Mouse (Mus musculus) forebrain, embryonic 10.5 days (tissue): ENCODE measurements around the gene Banp. TPM values are rescaled to one million over a fixed set of nuclear protein-coding genes. Genes with fewer than 3 reads are reported as not detected.

ENCODE experiments used
- DNase-seq: peaks from one replicate; pipeline ENCODE4 v3.0.0-alpha.2; 2017; ENCODE audit warnings: low spot score; ENCODE audit errors: extremely low spot score
- H3K27ac ChIP-seq: fragments of 300-500 bp; sonication (generic); 2 replicates; pipeline ENCODE4 v1.5.1; 2016; ENCODE audit warnings: mild to moderate bottlenecking
- H3K27me3 ChIP-seq: fragments of 300-500 bp; sonication (generic); 2 replicates; pipeline ENCODE4 v1.6.1; 2016; ENCODE audit warnings: mild to moderate bottlenecking; ENCODE audit not compliant: poor library complexity, severe bottlenecking
- H3K36me3 ChIP-seq: fragments of 300-500 bp; sonication (generic); replicated peaks from 2 replicates; pipeline ENCODE4 v1.6.1; 2016; ENCODE audit warnings: mild to moderate bottlenecking, moderate library complexity
- H3K4me1 ChIP-seq: fragments of 300-500 bp; sonication (generic); 2 replicates; pipeline ENCODE4 v1.6.1; 2016
- H3K4me3 ChIP-seq: fragments of 300-500 bp; sonication (generic); 2 replicates; pipeline ENCODE4 v1.5.1; 2016; ENCODE audit warnings: mild to moderate bottlenecking, moderate library complexity
- H3K9me3 ChIP-seq: fragments of 300-500 bp; sonication (generic); 2 replicates; pipeline ENCODE4 v1.6.1; 2016; ENCODE audit warnings: mild to moderate bottlenecking, moderate library complexity
- WGBS: fragments of 180-500 bp; shearing (Covaris S2); methylation state at CpG from one replicate; pipeline ENCODE4 v1.1.7; 2016; 5-methylcytosine and 5-hydroxymethylcytosine counted together
- polyA plus RNA-seq: library from polyadenylated mRNA; unstranded; fragments of >200 nt; fragmentation: Nextera tagmentation; extraction: Ambion mirVana; gene quantifications from 2 replicates; pipeline ENCODE4 v1.2.1, GENCODE M21; 2016

The Banp gene
- polyA plus RNA-seq, 1 experiment from 2014 or later: 44.1 TPM

DNA sequence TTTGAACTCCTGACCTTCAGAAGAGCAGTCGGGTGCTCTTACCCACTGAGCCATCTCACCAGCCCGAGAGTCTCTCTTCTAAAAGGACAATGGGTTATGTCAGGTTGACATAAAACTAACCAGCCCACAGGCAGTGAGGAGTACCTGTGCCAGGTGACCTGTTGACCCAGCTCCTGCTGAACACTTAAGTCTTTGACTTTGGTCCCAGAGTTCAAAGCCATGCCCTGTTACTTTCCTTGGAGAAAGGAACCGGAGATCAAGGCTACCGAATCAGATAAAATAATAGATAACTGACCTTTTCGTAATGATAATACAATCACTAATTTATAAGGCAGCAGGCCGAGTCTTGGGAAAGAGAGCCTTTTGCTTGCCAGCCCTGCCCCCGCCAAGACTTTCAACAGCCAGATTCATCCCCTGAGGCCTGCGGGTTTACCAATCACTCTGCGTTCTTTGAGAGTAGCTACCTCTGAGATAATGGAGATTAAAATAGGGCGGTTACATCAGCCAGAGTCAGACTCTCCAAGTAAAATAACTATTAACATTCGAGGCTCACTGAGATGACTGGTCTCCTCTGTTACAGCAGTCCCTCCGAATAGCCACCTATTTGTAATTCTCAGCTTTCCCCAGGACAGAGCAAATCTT lies 17.4 kb upstream of the Banp start:
- Histone ChIP-seq H3K4me3 (no peak overlapping the region), H3K36me3 (no peaks in the 10 kb centered on the region), H3K27ac (no peak overlapping the region), H3K27me3 (no peaks in the 10 kb centered on the region), H3K4me1 (peaks cover 23% of the 10 kb centered on the region), H3K9me3 (no peaks in the 10 kb centered on the region)
- no peak for DNase-seq
- WGBS: 81% methylated on average over 12 of the region's 12 CpGs

DNA sequence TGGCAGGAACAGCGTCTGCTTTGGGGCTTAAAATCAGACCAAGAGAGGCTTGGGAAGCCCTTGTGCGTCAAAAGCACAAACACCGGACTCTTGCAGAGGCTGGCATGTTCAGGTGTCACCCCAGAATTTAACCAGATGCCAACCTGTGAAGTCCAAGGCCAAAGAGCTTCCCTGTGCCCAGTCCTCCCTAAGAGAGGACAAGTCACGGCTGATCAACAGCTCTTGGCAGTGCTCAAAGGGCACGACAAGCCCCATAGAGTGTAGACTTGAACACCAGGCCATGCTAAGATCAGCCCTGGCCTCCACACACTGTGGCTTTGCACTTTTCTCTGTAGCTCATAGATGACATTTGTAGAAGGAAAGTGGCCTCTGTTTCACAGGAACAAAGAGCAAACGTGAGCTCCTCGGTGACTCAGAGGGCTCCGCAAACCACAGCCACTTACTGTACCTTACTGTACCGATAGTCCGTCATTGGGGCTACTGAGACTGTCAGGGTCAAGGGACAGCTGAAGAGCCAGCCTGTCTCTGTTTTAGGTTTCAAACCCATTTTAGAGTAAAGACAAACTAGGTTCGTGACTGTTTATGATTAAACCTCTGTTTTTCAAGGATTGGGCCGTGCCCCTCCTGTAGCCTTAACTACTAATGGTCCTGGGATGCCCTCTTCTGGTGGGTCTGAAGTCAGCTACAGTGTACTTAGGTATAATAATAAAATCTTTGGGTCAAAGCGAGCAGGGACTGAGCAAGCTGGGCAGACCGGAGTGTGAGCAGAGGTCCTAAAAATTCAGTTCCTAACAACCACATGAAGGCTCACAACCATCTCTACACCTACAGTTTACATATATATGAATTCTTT lies 16.7 kb upstream of the Banp start:
- no peak overlapping the region for H3K4me3 ChIP-seq
- peaks cover 23% of the 10 kb centered on the region for H3K4me1 ChIP-seq
- H3K36me3 ChIP-seq: no peaks in the 10 kb centered on the region
- 88% methylated on average over 14 of the region's 14 CpGs for WGBS
- no peaks in the 10 kb centered on the region for H3K9me3 ChIP-seq
- no peak for DNase-seq
- H3K27me3 ChIP-seq: no peaks in the 10 kb centered on the region
- no peak overlapping the region for H3K27ac ChIP-seq

DNA sequence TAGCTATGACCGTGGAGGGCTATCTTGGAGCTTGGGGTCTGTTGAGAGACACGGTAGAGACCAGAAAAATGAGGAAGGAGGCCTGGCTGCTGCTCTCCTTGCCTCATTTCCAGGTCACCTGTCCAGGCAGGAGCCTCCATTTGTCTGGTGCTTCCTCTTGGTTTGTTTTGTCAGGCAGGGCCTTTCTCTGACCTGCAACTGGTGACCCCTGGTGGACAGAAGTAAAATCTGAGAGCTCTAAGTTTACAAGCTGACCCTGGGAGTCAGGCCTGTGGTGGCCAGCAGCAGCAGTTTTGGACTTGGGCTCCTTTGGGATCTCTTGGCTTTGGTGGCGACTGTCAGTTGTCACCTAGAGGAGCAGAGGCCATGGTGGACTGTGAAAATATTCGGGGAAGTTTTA lies 15.0 kb upstream of the Banp start:
- Histone ChIP-seq H3K9me3 (no peaks in the 10 kb centered on the region), H3K36me3 (no peaks in the 10 kb centered on the region), H3K27me3 (no peaks in the 10 kb centered on the region), H3K4me1 (peaks cover 23% of the 10 kb centered on the region), H3K4me3 (0 out of 2 replicates have a peak overlapping the region, but pooled peaks have one; percentile 2), H3K27ac (peak overlapping the region; percentile 70; the same call in 1 of the 2 replicates)
- WGBS: 43% methylated on average over 4 of the region's 4 CpGs
- DNase-seq: peak; percentile 32

DNA sequence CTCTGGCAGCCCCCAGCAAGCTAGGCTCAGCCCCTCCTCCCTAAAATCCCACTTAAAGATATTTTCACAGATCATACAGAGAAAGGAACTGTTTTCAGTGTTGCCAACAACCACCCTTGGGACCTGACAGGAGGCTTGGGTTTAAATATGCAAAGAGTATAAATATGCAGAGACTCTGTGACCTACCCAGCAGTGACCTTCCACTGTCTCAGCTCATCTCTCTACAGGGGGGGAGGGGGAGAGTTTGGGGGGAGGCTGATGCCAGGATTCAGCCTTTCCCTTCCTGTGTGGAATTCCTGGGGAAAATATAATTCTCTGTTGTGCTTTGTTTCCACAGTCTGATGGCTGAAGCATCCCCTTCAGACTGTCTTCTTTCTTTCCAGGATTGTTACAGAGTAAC lies 14.6 kb upstream of the Banp start:
- H3K36me3 ChIP-seq: no peaks in the 10 kb centered on the region
- no peaks in the 10 kb centered on the region for H3K27me3 ChIP-seq
- H3K4me1 ChIP-seq: peaks cover 23% of the 10 kb centered on the region
- DNase-seq: no peak
- peak overlapping the region; percentile 70; the same call in 1 of the 2 replicates for H3K27ac ChIP-seq
- H3K9me3 ChIP-seq: no peaks in the 10 kb centered on the region
- no peak overlapping the region for H3K4me3 ChIP-seq

DNA sequence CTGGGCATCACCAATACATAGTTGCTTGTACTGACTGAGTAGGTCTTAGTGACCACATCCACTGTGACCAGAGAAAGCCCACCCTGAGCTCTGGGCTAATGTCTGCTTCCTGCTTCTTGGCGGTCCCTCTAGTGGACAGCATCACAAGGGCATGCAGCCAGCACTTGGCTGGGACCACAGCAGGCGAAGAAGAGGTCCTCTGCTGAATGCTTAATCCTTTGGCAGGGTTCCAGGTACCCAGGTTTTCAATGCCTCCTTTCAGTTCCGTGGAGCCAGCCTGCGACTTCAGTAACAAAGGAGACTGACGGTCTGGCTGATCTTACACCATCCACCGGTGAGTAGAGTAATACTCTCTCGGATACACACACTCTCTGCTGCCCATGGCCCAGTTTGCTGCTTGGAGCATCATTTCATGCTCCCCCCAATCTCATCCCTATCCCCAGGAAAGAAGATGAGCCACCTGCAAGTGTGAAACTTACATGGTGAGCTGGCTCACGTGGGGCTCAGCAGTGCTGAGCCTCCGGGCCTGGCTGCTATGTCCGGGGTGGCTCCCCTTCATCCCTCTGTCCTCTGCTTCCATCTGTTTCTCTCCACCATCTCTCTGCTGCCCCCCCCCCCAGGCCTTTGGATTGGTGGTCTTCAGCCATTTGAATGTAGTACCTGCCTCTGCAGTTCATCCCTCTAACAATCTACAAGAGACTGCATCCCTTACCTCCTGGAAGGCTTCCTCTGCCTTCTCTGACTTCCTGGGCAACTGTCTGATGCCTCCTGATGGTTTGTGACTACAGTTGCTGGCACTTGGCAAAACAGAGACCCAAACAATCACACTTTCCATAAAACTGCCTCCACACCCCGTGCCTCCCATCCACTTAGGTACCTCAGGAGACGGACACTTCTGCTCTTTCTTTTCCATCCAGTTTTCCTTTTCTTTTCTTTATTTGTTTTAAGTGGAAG lies 13.9 kb upstream of the Banp start:
- no peaks in the 10 kb centered on the region for H3K27me3 ChIP-seq
- WGBS: 51% methylated on average over 12 of the region's 12 CpGs
- no peaks in the 10 kb centered on the region for H3K36me3 ChIP-seq
- H3K4me3 ChIP-seq: no peak overlapping the region
- no peaks in the 10 kb centered on the region for H3K9me3 ChIP-seq
- DNase-seq: peak; percentile 33
- H3K27ac ChIP-seq: peak overlapping the region; percentile 70; the same call in 1 of the 2 replicates
- H3K4me1 ChIP-seq: peaks cover 23% of the 10 kb centered on the region

DNA sequence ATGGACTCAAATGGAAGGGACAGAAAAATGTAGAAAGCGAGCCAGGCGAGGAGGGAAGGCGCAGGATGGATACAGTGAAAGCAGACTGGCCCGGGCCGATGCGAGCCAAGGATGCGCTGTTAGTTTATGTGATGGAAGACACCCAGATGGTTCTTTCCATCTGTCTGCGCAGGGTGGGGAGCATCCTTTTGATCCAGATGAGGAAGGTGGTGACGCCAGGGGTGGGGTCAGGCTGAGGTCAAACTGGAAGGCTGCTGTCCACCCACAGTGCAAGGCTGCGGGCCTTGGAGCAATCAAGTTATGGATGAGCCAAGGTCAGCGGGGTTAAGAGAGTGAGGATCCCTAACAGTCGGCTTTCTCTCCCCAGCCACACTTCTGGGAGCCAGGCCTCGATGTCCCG lies 13.2 kb upstream of the Banp start:
- Histone ChIP-seq H3K4me1 (peaks cover 23% of the 10 kb centered on the region), H3K27me3 (no peaks in the 10 kb centered on the region), H3K4me3 (no peak overlapping the region), H3K36me3 (no peaks in the 10 kb centered on the region), H3K27ac (no peak overlapping the region), H3K9me3 (no peaks in the 10 kb centered on the region)
- no peak for DNase-seq
- 89% methylated on average over 14 of the region's 14 CpGs for WGBS

DNA sequence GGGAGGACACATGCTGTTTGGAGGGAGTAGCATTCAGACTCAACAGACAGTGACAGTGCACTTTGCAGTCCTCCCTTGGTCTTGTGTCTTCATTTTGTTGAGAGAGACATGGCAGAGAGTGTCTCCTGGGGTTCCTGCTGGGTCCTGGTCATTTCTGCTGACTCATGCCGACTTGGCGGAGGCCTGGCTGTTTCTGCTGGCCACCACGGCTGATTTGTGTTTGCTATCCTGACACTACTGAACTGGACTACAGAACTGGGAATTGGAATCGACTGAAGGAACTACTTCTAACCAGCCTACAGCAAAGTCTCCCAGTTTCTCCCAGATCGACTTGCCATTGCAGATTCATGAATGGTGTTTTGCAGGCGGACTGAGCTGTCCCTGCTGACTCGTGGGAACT lies 10.8 kb upstream of the Banp start:
- no peaks in the 10 kb centered on the region for H3K9me3 ChIP-seq
- 87% methylated on average over 7 of the region's 7 CpGs for WGBS
- H3K4me1 ChIP-seq: peaks cover 23% of the 10 kb centered on the region
- H3K4me3 ChIP-seq: no peak overlapping the region
- no peaks in the 10 kb centered on the region for H3K36me3 ChIP-seq
- H3K27me3 ChIP-seq: no peaks in the 10 kb centered on the region
- no peak overlapping the region for H3K27ac ChIP-seq
- no peak for DNase-seq

DNA sequence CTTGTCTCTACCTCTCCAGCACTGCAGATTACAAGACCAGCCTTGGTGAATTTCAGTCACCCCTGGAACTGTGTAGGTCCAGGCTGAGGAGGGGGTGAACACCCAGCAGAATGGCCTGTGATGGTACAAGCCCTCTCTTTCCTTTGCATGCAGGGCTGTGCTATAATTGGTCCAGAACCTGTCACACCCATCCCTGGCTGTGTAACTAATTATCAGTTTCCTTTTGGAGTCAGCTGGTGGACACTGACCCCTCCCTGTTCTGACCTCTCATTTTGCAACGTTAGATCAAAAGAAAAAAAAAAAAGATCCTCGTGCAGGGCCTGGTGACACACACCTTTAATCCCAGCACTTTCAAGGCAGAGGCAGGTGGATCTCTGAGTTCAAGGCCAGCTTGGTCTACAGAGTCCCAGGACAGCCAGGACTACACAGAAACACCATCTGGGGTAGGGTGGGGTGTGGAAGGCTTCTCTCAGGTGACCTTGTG lies 6.5 kb upstream of the Banp start:
- Histone ChIP-seq H3K4me3 (no peak overlapping the region), H3K27ac (no peak overlapping the region), H3K27me3 (no peaks in the 10 kb centered on the region; the same call in 1 of the 2 replicates), H3K36me3 (no peaks in the 10 kb centered on the region), H3K9me3 (no peaks in the 10 kb centered on the region), H3K4me1 (peaks cover 18% of the 10 kb centered on the region)
- no peak for DNase-seq
- WGBS: 56% methylated on average over 2 of the region's 2 CpGs

DNA sequence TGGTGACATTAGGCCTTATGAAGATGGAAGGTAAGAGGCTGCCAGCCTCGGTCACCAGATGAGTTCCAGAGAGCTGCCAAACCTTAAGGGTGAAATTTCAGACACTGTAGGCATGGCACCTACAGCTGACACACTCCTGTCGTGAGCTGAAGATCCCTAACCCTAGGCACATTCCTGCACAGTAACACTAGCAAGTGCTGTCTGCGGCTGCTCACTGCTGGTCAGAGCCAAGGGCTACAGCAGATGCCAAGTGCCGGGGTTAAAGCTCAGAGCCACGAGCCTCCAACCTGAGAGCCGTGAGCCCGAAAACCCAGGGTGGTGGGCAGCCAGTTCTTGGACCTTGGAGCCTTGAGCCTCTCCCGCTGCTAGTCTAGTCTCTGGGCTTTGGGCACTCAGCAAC lies 5.8 kb upstream of the Banp start:
- H3K36me3 ChIP-seq: no peaks in the 10 kb centered on the region
- no peak overlapping the region for H3K27ac ChIP-seq
- WGBS: 86% methylated on average over 8 of the region's 8 CpGs
- H3K9me3 ChIP-seq: no peaks in the 10 kb centered on the region
- H3K4me3 ChIP-seq: no peak overlapping the region
- peaks cover 24% of the 10 kb centered on the region for H3K4me1 ChIP-seq
- H3K27me3 ChIP-seq: no peaks in the 10 kb centered on the region; the same call in 1 of the 2 replicates
- DNase-seq: no peak

DNA sequence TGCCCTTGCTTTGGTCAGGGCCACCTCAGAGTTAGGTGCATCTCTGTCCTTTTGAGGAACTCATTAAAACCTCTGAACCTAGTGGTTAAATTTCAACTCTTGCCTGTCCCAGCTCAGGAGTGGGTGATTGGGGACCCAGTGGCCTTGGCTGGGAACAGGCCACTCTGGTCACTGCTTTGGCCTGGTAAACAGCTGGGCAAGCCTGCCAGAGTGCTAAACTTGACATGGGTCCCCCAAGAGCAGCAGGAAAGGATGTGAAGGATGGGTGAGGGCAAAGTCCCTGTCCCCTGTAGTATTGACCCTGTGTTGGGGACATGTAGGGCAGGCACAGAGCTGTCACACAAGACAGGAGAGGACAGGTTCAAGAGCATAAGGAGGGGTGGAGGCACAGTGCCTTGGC lies 4.7 kb upstream of the Banp start, which contains the start of gene Car5a:
Car5a (minus strand) TSS at position 74 of the 400 bp plus-strand sequence.
- H3K9me3 ChIP-seq: no peaks in the 10 kb centered on the region
- no peak within 1 kb of the TSS for H3K27ac ChIP-seq
- no peak for DNase-seq
- no peaks in the 10 kb centered on the region; the same call in 1 of the 2 replicates for H3K27me3 ChIP-seq
- H3K36me3 ChIP-seq: no peaks in the 10 kb centered on the region
- peaks cover 33% of the 10 kb centered on the region for H3K4me1 ChIP-seq
- no peak within 1 kb of the TSS for H3K4me3 ChIP-seq

DNA sequence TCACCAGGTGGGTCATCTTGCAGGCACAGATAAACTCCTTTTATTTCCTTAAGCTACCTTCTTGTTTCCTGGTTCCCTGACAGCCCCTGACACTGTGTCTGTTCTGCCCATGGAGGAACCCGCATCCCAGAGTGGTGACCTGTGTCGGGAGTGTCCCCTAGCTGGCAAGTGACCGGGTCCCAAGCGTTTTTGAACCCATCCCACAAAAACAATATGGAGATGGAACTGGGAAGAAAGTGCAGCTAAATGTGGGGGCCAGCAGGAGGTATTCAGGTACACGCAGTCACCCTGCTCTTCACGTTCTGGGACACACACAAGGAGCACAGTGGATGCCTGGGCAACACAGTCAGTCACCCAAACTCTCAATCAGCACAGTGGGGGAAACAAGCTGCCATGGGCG lies 3.2 kb upstream of the Banp start:
- no peaks in the 10 kb centered on the region; the same call in 1 of the 2 replicates for H3K27me3 ChIP-seq
- WGBS: 83% methylated on average over 7 of the region's 7 CpGs
- H3K27ac ChIP-seq: peak overlapping the region; percentile 92; the same call in 1 of the 2 replicates
- peaks cover 35% of the 10 kb centered on the region for H3K4me1 ChIP-seq
- no peak overlapping the region for H3K4me3 ChIP-seq
- no peak for DNase-seq
- H3K9me3 ChIP-seq: no peaks in the 10 kb centered on the region
- H3K36me3 ChIP-seq: no peaks in the 10 kb centered on the region

DNA sequence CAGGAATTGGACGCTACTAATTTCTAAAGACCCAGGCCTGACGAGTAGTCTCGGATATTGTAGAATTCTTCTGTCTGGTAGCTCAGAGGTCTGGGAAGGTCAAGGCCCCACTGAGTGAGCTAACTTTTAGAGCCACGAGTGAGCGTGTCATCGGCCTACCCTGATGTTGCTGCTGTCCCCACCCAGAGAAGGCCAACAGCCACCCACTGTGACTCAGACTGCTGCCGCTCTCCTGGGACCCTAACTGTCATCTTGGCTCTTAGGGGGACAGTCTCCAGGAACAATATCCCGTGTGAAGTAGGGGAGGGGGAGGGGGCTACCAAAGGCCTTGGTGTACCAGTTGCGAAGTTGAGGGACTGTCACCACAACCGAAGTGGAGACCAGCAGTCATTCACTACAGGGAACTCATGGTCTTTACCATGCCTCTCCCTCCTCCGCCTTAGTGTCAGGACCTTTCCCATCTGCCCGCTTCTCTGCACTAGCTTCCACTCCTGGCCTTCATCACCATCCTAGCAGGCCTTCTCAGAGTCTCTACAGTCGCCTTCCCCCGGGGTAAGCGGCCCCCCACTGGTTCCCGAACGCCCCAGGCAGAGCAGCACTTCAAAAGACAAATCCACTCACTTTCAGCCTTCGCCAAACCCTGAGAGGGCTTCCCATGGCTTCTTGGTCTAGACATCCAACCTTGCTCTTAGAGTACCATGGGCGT lies 2.4 kb upstream of the Banp start:
- peak overlapping the region; percentile 92 for H3K27ac ChIP-seq
- H3K4me3 ChIP-seq: peak overlapping the region; percentile 52
- 28% methylated on average over 19 of the region's 19 CpGs for WGBS
- peaks cover 44% of the 10 kb centered on the region for H3K4me1 ChIP-seq
- DNase-seq: no peak
- no peaks in the 10 kb centered on the region for H3K36me3 ChIP-seq
- no peaks in the 10 kb centered on the region for H3K9me3 ChIP-seq
- H3K27me3 ChIP-seq: no peaks in the 10 kb centered on the region; the same call in 1 of the 2 replicates
